Comparison of ENCODE assay signal across 9 mouse cellular contexts in genomic region chr12:100957257-100957656, GRCm38 (mm10). TPM values are rescaled to one million over a fixed set of nuclear protein-coding genes. Genes with fewer than 3 reads are reported as not detected.
A peak's percentile ranks its signal among the peaks of the same experiment; 100 is the strongest.
DNase-seq lines count a peak whose midpoint lies in the region; ATAC-seq and TF ChIP-seq lines count a peak whose summit lies in the region.
"Had no signal": no experiment of that assay in that cellular context is flagged by ENCODE, and none has a peak within 500 bp of the region (broad histone marks: within the 10 kb centered on the region; RNA-seq: fewer than 3 reads in every experiment).

No protein-coding gene starts in this region.

- peaks cover 86% of the 10 kb centered on the region for H3K36me3 ChIP-seq in forebrain, embryonic 10.5 days (replicated peaks)
- H3K36me3 ChIP-seq in forebrain, embryonic 11.5 days (ENCODE audit: control insufficient read depth, insufficient read depth, low read length): no peaks in the 10 kb centered on the region
- peaks cover 34% of the 10 kb centered on the region for H3K36me3 ChIP-seq in embryonic facial prominence, embryonic 10.5 days (replicated peaks)
- H3K36me3 ChIP-seq in hindbrain, postnatal 0 days (ENCODE audit: insufficient read depth, low read length): no peaks in the 10 kb centered on the region
- H3K36me3 ChIP-seq in midbrain, embryonic 16.5 days (ENCODE audit: control insufficient read depth, insufficient read depth, low read length): no peaks in the 10 kb centered on the region

- no peak overlapping the region for H3K4me2 ChIP-seq in forebrain, embryonic 11.5 days (ENCODE audit: low read depth, low read length, severe bottlenecking)
- H3K4me2 ChIP-seq in hindbrain, postnatal 0 days (ENCODE audit: low read depth, low read length): no peak overlapping the region
- H3K4me2 ChIP-seq in midbrain, embryonic 16.5 days (ENCODE audit: low read length): no peak overlapping the region
- H3K4me2 ChIP-seq: kidney, embryonic 15.5 days had no signal

- no peak overlapping the region for H3K4me3 ChIP-seq in forebrain, embryonic 10.5 days
- H3K4me3 ChIP-seq in forebrain, embryonic 11.5 days (ENCODE audit: low read depth, low read length): no peak overlapping the region
- no peak overlapping the region for H3K4me3 ChIP-seq in embryonic facial prominence, embryonic 10.5 days
- H3K4me3 ChIP-seq in hindbrain, postnatal 0 days (ENCODE audit: low read length): no peak overlapping the region
- no peak overlapping the region for H3K4me3 ChIP-seq in midbrain, embryonic 16.5 days (ENCODE audit: low read depth, low read length)
- H3K4me3 ChIP-seq: kidney, embryonic 15.5 days had no signal

- H3K9me3 ChIP-seq in forebrain, embryonic 10.5 days: no peaks in the 10 kb centered on the region
- H3K9me3 ChIP-seq in forebrain, embryonic 11.5 days (ENCODE audit: control insufficient read depth, low read length): no peaks in the 10 kb centered on the region
- H3K9me3 ChIP-seq in embryonic facial prominence, embryonic 10.5 days: no peaks in the 10 kb centered on the region
- H3K9me3 ChIP-seq in hindbrain, postnatal 0 days (ENCODE audit: low read length): no peaks in the 10 kb centered on the region
- H3K9me3 ChIP-seq in midbrain, embryonic 16.5 days (replicated peaks; ENCODE audit: control insufficient read depth, low read length, poor library complexity, severe bottlenecking): no peaks in the 10 kb centered on the region
- H3K9me3 ChIP-seq: kidney, embryonic 15.5 days had no signal

- no peak for DNase-seq in forebrain, embryonic 10.5 days (ENCODE audit: extremely low spot score, low spot score)
- DNase-seq in forebrain, embryonic 11.5 days (ENCODE audit: low spot score): no peak
- no peak for DNase-seq in embryonic facial prominence, embryonic 10.5 days (ENCODE audit: low spot score)
- peak; percentile 55 for DNase-seq in hindbrain, postnatal 0 days (ENCODE audit: low spot score)
- no peak for DNase-seq in cerebellum, postnatal 36 days
- no peak for DNase-seq in urinary bladder, postnatal 4 days (ENCODE audit: low spot score in 2 of 2)
- DNase-seq in right cerebral cortex, postnatal 10 days (ENCODE audit: low spot score in 2 of 2): no peak

- H3K27ac ChIP-seq in forebrain, embryonic 10.5 days: peak overlapping the region; percentile 76
- H3K27ac ChIP-seq in forebrain, embryonic 11.5 days (ENCODE audit: low read depth, low read length): no peak overlapping the region
- peak overlapping the region; percentile 36; the same call in 1 of the 2 replicates for H3K27ac ChIP-seq in embryonic facial prominence, embryonic 10.5 days (replicated peaks)
- peak overlapping the region; percentile 20; the same call in 1 of the 2 replicates for H3K27ac ChIP-seq in hindbrain, postnatal 0 days
- H3K27ac ChIP-seq in midbrain, embryonic 16.5 days (ENCODE audit: low read length): peak overlapping the region; percentile 55

- WGBS in forebrain, embryonic 10.5 days: 66% methylated on average over 3 of the region's 3 CpGs
- 56% methylated on average over 3 of the region's 3 CpGs for WGBS in forebrain, embryonic 11.5 days
- WGBS in embryonic facial prominence, embryonic 10.5 days: 65% methylated on average over 3 of the region's 3 CpGs
- 20% methylated on average over 3 of the region's 3 CpGs for WGBS in hindbrain, postnatal 0 days
- 25% methylated on average over 3 of the region's 3 CpGs for WGBS in midbrain, embryonic 16.5 days

- TF ChIP-seq CTCF in hindbrain, postnatal 0 days (IDR thresholded peaks at IDR 0.05; ENCODE audit: low read depth): no peak

- ATAC-seq in forebrain, embryonic 11.5 days (replicated peaks; ENCODE audit: low FRiP score): no peak
- peak; percentile 41; the same call in 1 of the 2 replicates for ATAC-seq in hindbrain, postnatal 0 days
- ATAC-seq in midbrain, embryonic 16.5 days: 0 out of 2 replicates have a peak, but pooled peaks have one; percentile 13

- no peak overlapping the region for H3K9ac ChIP-seq in forebrain, embryonic 11.5 days (ENCODE audit: low read length)
- no peak overlapping the region for H3K9ac ChIP-seq in hindbrain, postnatal 0 days (replicated peaks; ENCODE audit: low read length)
- no peak overlapping the region for H3K9ac ChIP-seq in midbrain, embryonic 16.5 days (ENCODE audit: low read depth, low read length)
- H3K9ac ChIP-seq: kidney, embryonic 15.5 days had no signal

- peaks cover 45% of the 10 kb centered on the region for H3K4me1 ChIP-seq in forebrain, embryonic 10.5 days
- H3K4me1 ChIP-seq in forebrain, embryonic 11.5 days (replicated peaks; ENCODE audit: control insufficient read depth, insufficient read depth, low read length): peaks cover 2% of the 10 kb centered on the region; the same call in 1 of the 2 replicates
- H3K4me1 ChIP-seq in embryonic facial prominence, embryonic 10.5 days: peaks cover 33% of the 10 kb centered on the region
- 0 out of 2 replicates have a peak, but pooled peaks cover 2% of the 10 kb centered on the region for H3K4me1 ChIP-seq in hindbrain, postnatal 0 days (ENCODE audit: insufficient read depth, low read length)
- H3K4me1 ChIP-seq in midbrain, embryonic 16.5 days (ENCODE audit: control insufficient read depth, insufficient read depth, low read length): peaks cover 7% of the 10 kb centered on the region; the same call in 1 of the 2 replicates

- no peaks in the 10 kb centered on the region for H3K27me3 ChIP-seq in forebrain, embryonic 10.5 days (ENCODE audit: poor library complexity, severe bottlenecking)
- no peaks in the 10 kb centered on the region for H3K27me3 ChIP-seq in forebrain, embryonic 11.5 days (ENCODE audit: control insufficient read depth, insufficient read depth, low read length)
- peaks cover 4% of the 10 kb centered on the region; the same call in 1 of the 2 replicates for H3K27me3 ChIP-seq in embryonic facial prominence, embryonic 10.5 days (replicated peaks; ENCODE audit: low read depth, poor library complexity, severe bottlenecking)
- H3K27me3 ChIP-seq in hindbrain, postnatal 0 days (ENCODE audit: insufficient read depth, low read length): no peaks in the 10 kb centered on the region
- H3K27me3 ChIP-seq in midbrain, embryonic 16.5 days (ENCODE audit: control insufficient read depth, insufficient read depth, low read depth, low read length): no peaks in the 10 kb centered on the region
- H3K27me3 ChIP-seq: kidney, embryonic 15.5 days had no signal

RNA-seq across cellular contexts. Expression of gene Gpr68, which starts 49.3 kb away (rescaled TPM):
- polyA plus RNA-seq in forebrain, embryonic 10.5 days (2016; fragmentation: Nextera tagmentation; extraction: Ambion mirVana): 0.30 and 0.36 TPM in 2 replicates
- polyA plus RNA-seq in forebrain, embryonic 11.5 days (2014; fragmentation: Nextera tagmentation; extraction: Ambion mirVana): 0.13 and 0.15 TPM in 2 replicates
- polyA plus RNA-seq in embryonic facial prominence, embryonic 10.5 days (2016; fragmentation: Nextera tagmentation; extraction: Ambion mirVana): 0.21 and 0.34 TPM in 2 replicates
- total RNA-seq in hindbrain, postnatal 0 days (2014; rRNA removed): 29.5 and 33.1 TPM in 2 replicates
- 6.0 and 8.1 TPM in 2 replicates for polyA plus RNA-seq in hindbrain, postnatal 0 days (2015; fragmentation: Nextera tagmentation; extraction: Ambion mirVana)
- 6.2 and 6.3 TPM in 2 replicates for polyA plus RNA-seq in midbrain, embryonic 16.5 days (2015; fragmentation: Nextera tagmentation; extraction: Ambion mirVana)
